11 mouse cellular contexts compared by ENCODE assay signal in genomic region chr17:3249320-3249719, GRCm38 (mm10).
DNase-seq lines count a peak whose midpoint lies in the region; ATAC-seq lines count a peak whose summit lies in the region.
"Had no signal": no experiment of that assay in that cellular context is flagged by ENCODE, and none has a peak within 500 bp of the region (broad histone marks: within the 10 kb centered on the region; RNA-seq: fewer than 3 reads in every experiment).

No protein-coding gene starts in this region.

- H3K27me3 ChIP-seq in hindbrain, embryonic 10.5 days (ENCODE audit: insufficient read depth, poor library complexity, severe bottlenecking) = no peaks in the 10 kb centered on the region
- no peaks in the 10 kb centered on the region for H3K27me3 ChIP-seq in hindbrain, embryonic 11.5 days (ENCODE audit: control insufficient read depth, insufficient read depth, low read length)
- no peaks in the 10 kb centered on the region for H3K27me3 ChIP-seq in midbrain, embryonic 15.5 days (replicated peaks)
- no peaks in the 10 kb centered on the region for H3K27me3 ChIP-seq in midbrain, embryonic 11.5 days (ENCODE audit: control insufficient read depth, insufficient read depth, low read length)
- H3K27me3 ChIP-seq in neural tube, embryonic 13.5 days = no peaks in the 10 kb centered on the region

- no peak overlapping the region for H3K4me2 ChIP-seq in hindbrain, embryonic 11.5 days (replicated peaks; ENCODE audit: low read depth, low read length)
- no peak overlapping the region for H3K4me2 ChIP-seq in midbrain, embryonic 15.5 days
- H3K4me2 ChIP-seq in midbrain, embryonic 11.5 days = no peak overlapping the region
- no peak overlapping the region for H3K4me2 ChIP-seq in neural tube, embryonic 13.5 days

- H3K4me1 ChIP-seq in hindbrain, embryonic 10.5 days (replicated peaks) = peaks cover 43% of the 10 kb centered on the region
- H3K4me1 ChIP-seq in hindbrain, embryonic 11.5 days (replicated peaks; ENCODE audit: control insufficient read depth, insufficient read depth, low read length) = peaks cover 8% of the 10 kb centered on the region; the same call in 1 of the 2 replicates
- peaks cover 46% of the 10 kb centered on the region for H3K4me1 ChIP-seq in midbrain, embryonic 15.5 days
- H3K4me1 ChIP-seq in midbrain, embryonic 11.5 days (ENCODE audit: control insufficient read depth, insufficient read depth, low read length) = peaks cover 10% of the 10 kb centered on the region
- peaks cover 78% of the 10 kb centered on the region for H3K4me1 ChIP-seq in neural tube, embryonic 13.5 days (replicated peaks)

- DNase-seq in adrenal gland, postnatal 14 days = peak; percentile 26
- no peak for DNase-seq in adrenal gland, adult 8-10 months
- no peak for DNase-seq in hindbrain, embryonic 10.5 days (ENCODE audit: low spot score)
- no peak for DNase-seq in hindbrain, embryonic 11.5 days (ENCODE audit: low spot score)
- DNase-seq in midbrain, embryonic 11.5 days (ENCODE audit: low spot score, missing footprints) = no peak
- DNase-seq in thymus, postnatal 25 days = no peak
- DNase-seq: cerebellum, adult 18-20 months; embryo, embryonic 11 days; lung, adult 18-20 months had no signal

- no peak overlapping the region for H3K4me3 ChIP-seq in hindbrain, embryonic 10.5 days
- H3K4me3 ChIP-seq in hindbrain, embryonic 11.5 days (ENCODE audit: low read depth, low read length) = no peak overlapping the region
- no peak overlapping the region for H3K4me3 ChIP-seq in midbrain, embryonic 15.5 days
- H3K4me3 ChIP-seq in midbrain, embryonic 11.5 days (ENCODE audit: low read depth, low read length) = no peak overlapping the region
- no peak overlapping the region for H3K4me3 ChIP-seq in neural tube, embryonic 13.5 days

- 88% methylated on average over 7 of the region's 7 CpGs for WGBS in hindbrain, embryonic 10.5 days
- 87% methylated on average over 7 of the region's 7 CpGs for WGBS in hindbrain, embryonic 11.5 days
- 63% methylated on average over 7 of the region's 7 CpGs for WGBS in midbrain, embryonic 15.5 days
- WGBS in midbrain, embryonic 11.5 days = 89% methylated on average over 7 of the region's 7 CpGs
- WGBS in neural tube, embryonic 13.5 days = 18% methylated on average over 7 of the region's 7 CpGs

- H3K9me3 ChIP-seq in hindbrain, embryonic 10.5 days = no peaks in the 10 kb centered on the region
- no peaks in the 10 kb centered on the region for H3K9me3 ChIP-seq in hindbrain, embryonic 11.5 days (ENCODE audit: control insufficient read depth, low read length)
- H3K9me3 ChIP-seq in midbrain, embryonic 15.5 days = no peaks in the 10 kb centered on the region
- no peaks in the 10 kb centered on the region for H3K9me3 ChIP-seq in midbrain, embryonic 11.5 days (ENCODE audit: control insufficient read depth, low read length)
- H3K9me3 ChIP-seq in neural tube, embryonic 13.5 days = no peaks in the 10 kb centered on the region

- ATAC-seq in hindbrain, embryonic 11.5 days (ENCODE audit: low FRiP score) = no peak
- no peak for ATAC-seq in midbrain, embryonic 15.5 days (replicated peaks)
- ATAC-seq in midbrain, embryonic 11.5 days (ENCODE audit: low FRiP score) = no peak
- ATAC-seq in neural tube, embryonic 13.5 days (ENCODE audit: low read depth) = no peak

- H3K27ac ChIP-seq in hindbrain, embryonic 10.5 days = peak overlapping the region; percentile 71
- H3K27ac ChIP-seq in hindbrain, embryonic 11.5 days (ENCODE audit: low read depth, low read length) = no peak overlapping the region
- 0 out of 2 replicates have a peak overlapping the region, but pooled peaks have one; percentile 35 for H3K27ac ChIP-seq in midbrain, embryonic 15.5 days
- no peak overlapping the region for H3K27ac ChIP-seq in midbrain, embryonic 11.5 days (ENCODE audit: low read depth, low read length)
- peak overlapping the region; percentile 70 for H3K27ac ChIP-seq in neural tube, embryonic 13.5 days (replicated peaks)

- no peaks in the 10 kb centered on the region for H3K36me3 ChIP-seq in hindbrain, embryonic 10.5 days
- H3K36me3 ChIP-seq in hindbrain, embryonic 11.5 days (ENCODE audit: control insufficient read depth, insufficient read depth, low read length) = no peaks in the 10 kb centered on the region
- no peaks in the 10 kb centered on the region for H3K36me3 ChIP-seq in midbrain, embryonic 15.5 days (replicated peaks)
- H3K36me3 ChIP-seq in midbrain, embryonic 11.5 days (ENCODE audit: control insufficient read depth, insufficient read depth, low read length) = no peaks in the 10 kb centered on the region
- H3K36me3 ChIP-seq in neural tube, embryonic 13.5 days = no peaks in the 10 kb centered on the region

- H3K9ac ChIP-seq in hindbrain, embryonic 11.5 days (ENCODE audit: low read depth, low read length) = no peak overlapping the region
- no peak overlapping the region for H3K9ac ChIP-seq in midbrain, embryonic 15.5 days
- H3K9ac ChIP-seq in midbrain, embryonic 11.5 days (ENCODE audit: low read length) = no peak overlapping the region
- H3K9ac ChIP-seq in neural tube, embryonic 13.5 days = no peak overlapping the region

Comparison
In these comparisons a context has a peak if more than half of its experiments do, and no peak if none do; other contexts are left out.
1. H3K27ac ChIP-seq: peak in hindbrain, embryonic 10.5 days (single experiment), midbrain, embryonic 15.5 days (single experiment) and neural tube, embryonic 13.5 days (single experiment); none in hindbrain, embryonic 11.5 days (single experiment) and midbrain, embryonic 11.5 days (single experiment).